Mouse (Mus musculus) heart, embryonic 13.5 days (tissue): ENCODE results near the gene Apod. TPM values are rescaled to one million over a fixed set of nuclear protein-coding genes. Genes with fewer than 3 reads are reported as not detected.

ENCODE experiments used
- ATAC-seq: fragments of 200-750 bp; cut with Nextera tagmentation; 2 replicates; pipeline ENCODE4 v1.8.0; 2017; ENCODE audit warnings: moderate TSS enrichment; ENCODE audit not compliant: insufficient number of reproducible peaks, low FRiP score, low TSS enrichment; ENCODE audit errors: extremely low read depth
- H3K27ac ChIP-seq: fragments of 300-500 bp; sonication (generic); replicated peaks from 2 replicates; pipeline ENCODE4 v1.5.1; 2015; ENCODE audit warnings: moderate library complexity, mild to moderate bottlenecking, inconsistent platforms
- H3K27me3 ChIP-seq: fragments of 300-500 bp; sonication (generic); replicated peaks from 2 replicates; pipeline ENCODE4 v1.6.1; 2015; ENCODE audit warnings: mild to moderate bottlenecking, inconsistent platforms
- H3K36me3 ChIP-seq: fragments of 300-500 bp; sonication (generic); 2 replicates; pipeline ENCODE4 v1.6.1; 2015; ENCODE audit warnings: mild to moderate bottlenecking, inconsistent platforms
- H3K4me1 ChIP-seq: fragments of 300-500 bp; sonication (generic); 2 replicates; pipeline ENCODE4 v1.6.1; 2015; ENCODE audit warnings: inconsistent platforms
- H3K4me2 ChIP-seq: fragments of 300-500 bp; sonication (generic); 2 replicates; pipeline ENCODE4 v1.6.1; 2015; ENCODE audit warnings: inconsistent platforms, mild to moderate bottlenecking, moderate library complexity
- H3K4me3 ChIP-seq: fragments of 300-500 bp; sonication (generic); 2 replicates; pipeline ENCODE4 v1.5.1; 2015; ENCODE audit warnings: moderate library complexity, mild to moderate bottlenecking, inconsistent platforms
- H3K9ac ChIP-seq: fragments of 300-500 bp; sonication (generic); 2 replicates; pipeline ENCODE4 v1.6.1; 2015; ENCODE audit warnings: inconsistent platforms, mild to moderate bottlenecking, moderate library complexity
- H3K9me3 ChIP-seq: fragments of 300-500 bp; sonication (generic); 2 replicates; pipeline ENCODE4 v1.6.1; 2016; ENCODE audit warnings: inconsistent platforms
- WGBS: fragments of 180-500 bp; shearing (Covaris S2); methylation state at CpG from one replicate; pipeline ENCODE4 v1.1.7; 2015; ENCODE audit warnings: mixed read lengths; 5-methylcytosine and 5-hydroxymethylcytosine counted together
- polyA plus RNA-seq: library from polyadenylated mRNA; unstranded; fragments of >200 nt; fragmentation: Nextera tagmentation; extraction: Ambion mirVana; gene quantifications from 2 replicates; pipeline ENCODE4 v1.2.1, GENCODE M21; 2015

Gene Apod
- polyA plus RNA-seq, 1 experiment from 2014 or later: 0.23 TPM

DNA sequence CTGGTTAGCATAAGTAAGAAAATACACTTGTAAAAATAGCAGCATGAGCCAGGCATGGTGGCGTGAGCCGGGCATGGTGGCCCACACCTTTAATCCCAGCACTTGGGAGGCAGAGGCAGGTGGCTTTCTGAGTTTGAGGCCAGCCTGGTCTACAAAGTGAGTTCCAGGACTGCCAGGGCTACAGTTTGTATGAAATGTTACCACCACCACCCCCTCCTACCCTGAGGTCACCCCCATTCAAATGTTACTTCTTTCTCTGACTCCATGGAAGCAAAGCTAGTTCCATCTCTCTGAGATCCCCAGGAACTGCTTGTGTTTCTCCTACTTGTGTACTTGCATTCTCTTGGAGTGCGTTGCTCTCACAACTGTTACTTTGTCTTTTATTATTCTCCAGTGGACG, 34.4 kb downstream of the Apod start:
- ATAC-seq: no peak
- Histone ChIP-seq H3K4me2 (no peak overlapping the region), H3K27ac (no peak overlapping the region), H3K27me3 (no peaks in the 10 kb centered on the region), H3K36me3 (no peaks in the 10 kb centered on the region), H3K4me1 (peaks cover 32% of the 10 kb centered on the region), H3K9ac (no peak overlapping the region), H3K4me3 (no peak overlapping the region), H3K9me3 (no peaks in the 10 kb centered on the region)
- WGBS: 91% methylated on average over 4 of the region's 4 CpGs

DNA sequence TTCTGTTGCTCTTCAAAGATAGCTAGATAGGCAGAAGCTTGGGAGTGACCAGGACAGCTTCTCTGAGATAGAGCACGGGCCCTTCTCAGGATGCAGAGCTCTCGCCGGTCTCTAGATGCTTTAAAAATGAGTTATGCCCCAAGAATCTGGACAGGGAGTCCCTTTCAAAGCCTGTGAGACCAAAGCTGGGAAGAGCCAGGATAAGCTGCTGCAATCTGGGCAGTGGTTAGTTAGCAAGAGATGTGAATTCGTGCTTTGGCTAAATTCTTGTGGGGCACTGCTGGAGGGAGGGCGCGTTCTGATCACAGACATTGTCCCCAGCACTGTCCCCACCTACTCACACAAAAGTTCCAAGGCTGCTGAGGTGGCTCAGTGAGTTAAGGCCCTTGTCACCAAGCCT, 36.0 kb downstream of the Apod start:
- H3K27ac ChIP-seq: no peak overlapping the region
- H3K4me2 ChIP-seq: no peak overlapping the region
- peaks cover 31% of the 10 kb centered on the region for H3K4me1 ChIP-seq
- 65% methylated on average over 6 of the region's 6 CpGs for WGBS
- no peaks in the 10 kb centered on the region for H3K36me3 ChIP-seq
- no peaks in the 10 kb centered on the region for H3K9me3 ChIP-seq
- no peak for ATAC-seq
- H3K9ac ChIP-seq: no peak overlapping the region
- no peaks in the 10 kb centered on the region for H3K27me3 ChIP-seq
- no peak overlapping the region for H3K4me3 ChIP-seq

DNA sequence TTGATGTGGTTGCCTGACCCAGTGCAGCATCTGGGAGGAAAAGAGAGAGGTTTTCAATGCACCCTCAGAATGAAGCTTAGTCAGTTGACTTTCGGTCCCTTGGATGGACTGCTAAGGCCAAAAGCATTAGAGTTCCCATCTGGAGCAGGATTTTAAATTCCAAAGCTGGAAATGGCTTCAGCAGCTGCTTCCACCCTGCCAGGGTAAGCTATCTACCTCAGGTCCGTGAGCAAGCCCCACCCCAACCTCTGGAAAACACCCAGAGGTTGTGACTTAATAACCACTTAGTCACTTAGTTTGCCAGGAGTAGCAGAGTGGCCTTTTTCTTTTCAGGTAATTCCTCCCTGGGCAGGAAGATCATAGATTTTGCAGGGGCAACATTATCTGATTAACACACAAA, 36.5 kb downstream of the Apod start:
- WGBS: 55% methylated on average over 2 of the region's 2 CpGs
- no peak overlapping the region for H3K9ac ChIP-seq
- peaks cover 36% of the 10 kb centered on the region for H3K4me1 ChIP-seq
- ATAC-seq: no peak
- no peaks in the 10 kb centered on the region for H3K9me3 ChIP-seq
- H3K27me3 ChIP-seq: no peaks in the 10 kb centered on the region
- H3K4me3 ChIP-seq: no peak overlapping the region
- H3K27ac ChIP-seq: no peak overlapping the region
- no peaks in the 10 kb centered on the region for H3K36me3 ChIP-seq
- no peak overlapping the region for H3K4me2 ChIP-seq

DNA sequence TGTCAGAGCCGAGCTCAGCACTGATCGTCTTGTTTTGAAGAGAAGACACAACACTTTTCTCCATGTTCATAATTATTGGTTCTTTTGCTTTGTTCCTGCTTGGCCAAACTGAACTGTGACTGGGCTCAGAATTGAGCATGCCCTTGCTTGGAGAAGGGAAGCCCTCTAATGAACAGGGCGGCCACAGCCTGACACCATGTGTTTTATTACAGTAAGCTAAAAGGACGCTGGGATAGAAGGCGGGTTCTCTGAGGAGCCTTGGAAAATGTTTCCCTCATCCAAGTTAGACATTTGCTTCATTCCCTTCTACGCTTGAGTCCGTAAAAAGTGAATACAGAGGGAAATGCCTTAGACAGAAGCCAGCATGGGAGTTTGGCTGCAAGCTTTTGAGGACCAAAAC, 37.6 kb downstream of the Apod start:
- H3K4me1 ChIP-seq: peaks cover 46% of the 10 kb centered on the region
- no peaks in the 10 kb centered on the region for H3K27me3 ChIP-seq
- no peaks in the 10 kb centered on the region for H3K9me3 ChIP-seq
- 69% methylated on average over 7 of the region's 7 CpGs for WGBS
- H3K4me3 ChIP-seq: no peak overlapping the region
- H3K9ac ChIP-seq: no peak overlapping the region
- no peak for ATAC-seq
- no peak overlapping the region for H3K4me2 ChIP-seq
- H3K27ac ChIP-seq: peak overlapping the region; percentile 94
- no peaks in the 10 kb centered on the region for H3K36me3 ChIP-seq

DNA sequence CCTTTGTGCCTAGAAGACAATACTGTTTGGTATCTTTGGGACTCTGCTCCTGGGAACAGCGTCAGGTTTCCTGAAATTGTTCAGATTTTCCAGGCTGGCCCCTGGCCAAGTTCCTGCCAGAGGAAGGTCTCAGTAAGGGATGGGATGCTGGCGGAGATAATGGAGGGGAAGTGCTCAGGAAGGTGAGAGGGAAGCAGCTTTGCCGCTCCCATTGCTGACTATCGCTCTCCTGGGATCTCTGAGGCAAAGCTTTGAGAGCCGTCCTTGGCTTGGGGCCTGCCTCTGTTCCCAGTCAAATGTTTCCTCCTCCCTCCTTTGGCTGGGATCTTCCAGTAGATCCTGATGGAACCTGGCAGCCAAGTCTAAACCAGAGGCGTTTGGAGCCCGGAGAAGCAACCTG, 38.1 kb downstream of the Apod start:
- no peak overlapping the region for H3K4me2 ChIP-seq

DNA sequence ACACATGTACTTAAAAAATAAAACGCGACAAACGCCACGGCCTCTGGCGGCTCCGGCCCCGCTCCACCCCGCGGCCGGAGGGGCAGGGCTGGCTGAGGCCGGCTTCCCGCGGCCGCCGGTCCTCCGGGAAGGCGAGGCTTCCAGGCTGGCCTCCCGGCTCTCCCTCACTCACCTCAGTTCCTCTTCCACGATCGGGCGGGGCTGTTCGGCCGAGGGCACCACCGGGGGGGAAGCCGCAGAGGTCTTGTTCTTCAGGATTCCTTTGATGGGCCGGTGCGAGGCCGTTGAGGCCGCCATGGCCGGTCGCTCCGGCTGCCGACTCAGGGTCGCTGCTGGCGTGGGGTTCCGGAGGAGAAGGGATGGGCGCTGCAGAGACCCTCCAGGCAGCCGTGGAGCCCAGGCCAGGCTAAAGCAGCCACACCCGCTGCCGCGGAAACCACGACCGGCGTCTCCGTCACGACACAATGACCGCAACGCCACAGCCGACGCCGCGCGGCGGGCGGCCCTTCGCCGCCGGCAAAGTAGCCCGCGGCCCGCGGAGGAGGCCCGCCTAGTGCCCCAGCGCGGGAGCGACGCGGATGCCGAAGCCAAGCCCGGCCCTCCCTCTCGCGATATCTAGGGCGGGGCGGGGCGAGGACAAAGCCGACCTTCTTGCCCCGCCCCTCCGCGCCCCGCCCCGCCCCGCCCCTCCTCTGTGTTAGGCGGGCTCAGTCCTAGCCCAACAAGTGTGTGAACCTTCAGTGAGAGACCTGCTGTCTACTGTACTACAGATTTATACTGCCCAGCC, 39.7 kb downstream of the Apod start, which contains the start of gene Ppp1r2:
Gene Ppp1r2, minus strand, starts transcription at position 604 of the 787 bp plus-strand sequence.
- Histone ChIP-seq H3K36me3 (peaks cover 9% of the 10 kb centered on the region), H3K4me3 (peak within 1 kb of the TSS; percentile 98), H3K27me3 (no peaks in the 10 kb centered on the region), H3K4me1 (peaks cover 57% of the 10 kb centered on the region), H3K27ac (peak within 1 kb of the TSS; percentile 94), H3K9ac (peak within 1 kb of the TSS; percentile 98), H3K9me3 (no peaks in the 10 kb centered on the region), H3K4me2 (peak within 1 kb of the TSS; percentile 78)
- ATAC-seq: peak; percentile 93
- under 1% methylated on average over 81 of the region's 83 CpGs for whole genome bisulfite sequencing

More for the DNA sequence above, 38.1 kb downstream of the Apod start:
- Histone ChIP-seq H3K4me1 (peaks cover 49% of the 10 kb centered on the region), H3K36me3 (peaks cover 2% of the 10 kb centered on the region; the same call in 1 of the 2 replicates), H3K4me3 (no peak overlapping the region), H3K27ac (peak overlapping the region; percentile 94), H3K27me3 (no peaks in the 10 kb centered on the region), H3K9me3 (no peaks in the 10 kb centered on the region), H3K9ac (0 out of 2 replicates have a peak overlapping the region, but pooled peaks have one; percentile 25)
- 41% methylated on average over 7 of the region's 7 CpGs for WGBS
- ATAC-seq: 0 out of 2 replicates have a peak, but pooled peaks have one; percentile 8

DNA sequence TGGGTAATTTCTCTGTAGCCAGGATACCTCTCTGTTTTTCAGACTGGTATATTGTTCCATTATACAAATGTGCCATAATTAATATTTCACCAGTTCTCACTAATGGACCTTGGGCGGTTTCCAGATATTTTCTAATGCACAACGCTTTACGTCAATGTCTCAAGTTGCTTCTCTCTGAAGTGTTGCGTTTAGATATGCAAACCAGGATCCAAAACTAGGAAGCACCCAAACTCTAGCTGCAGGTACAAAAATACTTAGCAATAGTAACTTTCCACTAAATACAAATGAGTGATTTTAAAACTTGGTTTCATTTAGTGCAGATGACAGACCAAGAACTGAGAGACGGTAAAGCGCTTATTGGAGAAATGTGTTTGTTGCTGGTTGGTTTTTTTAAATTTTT, 40.5 kb downstream of the Apod start:
- 3% methylated on average over 6 of the region's 6 CpGs for WGBS
- Histone ChIP-seq H3K36me3 (peaks cover 9% of the 10 kb centered on the region), H3K27me3 (no peaks in the 10 kb centered on the region), H3K9ac (peak overlapping the region; percentile 98), H3K4me3 (peak overlapping the region; percentile 98), H3K4me1 (peaks cover 60% of the 10 kb centered on the region), H3K4me2 (peak overlapping the region; percentile 78), H3K27ac (peak overlapping the region; percentile 94), H3K9me3 (no peaks in the 10 kb centered on the region)
- no peak for ATAC-seq

DNA sequence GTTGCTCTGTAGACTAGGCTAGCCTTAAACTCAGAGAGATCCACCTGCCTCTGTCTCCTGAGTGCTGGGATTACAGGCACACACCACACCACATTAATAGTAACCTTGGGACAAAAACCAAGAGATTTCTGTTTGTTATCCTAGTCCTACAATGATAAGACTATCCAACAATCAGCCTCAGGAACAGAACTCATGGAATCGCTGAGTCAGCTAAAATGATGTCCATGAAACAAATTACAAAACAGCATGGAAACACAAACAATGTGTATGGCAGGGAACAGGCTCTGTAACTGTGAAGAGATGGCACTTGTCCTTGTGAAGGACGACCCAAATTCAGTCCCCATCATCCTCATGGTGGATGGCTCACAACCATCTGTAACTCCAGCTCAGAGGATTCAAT, 47.9 kb downstream of the Apod start:
- Histone ChIP-seq H3K27me3 (no peaks in the 10 kb centered on the region), H3K27ac (no peak overlapping the region), H3K36me3 (peaks cover 44% of the 10 kb centered on the region), H3K4me1 (peaks cover 21% of the 10 kb centered on the region), H3K9ac (no peak overlapping the region), H3K9me3 (no peaks in the 10 kb centered on the region), H3K4me2 (no peak overlapping the region), H3K4me3 (no peak overlapping the region)
- WGBS: 81% methylated on average over 2 of the region's 2 CpGs
- no peak for ATAC-seq

DNA sequence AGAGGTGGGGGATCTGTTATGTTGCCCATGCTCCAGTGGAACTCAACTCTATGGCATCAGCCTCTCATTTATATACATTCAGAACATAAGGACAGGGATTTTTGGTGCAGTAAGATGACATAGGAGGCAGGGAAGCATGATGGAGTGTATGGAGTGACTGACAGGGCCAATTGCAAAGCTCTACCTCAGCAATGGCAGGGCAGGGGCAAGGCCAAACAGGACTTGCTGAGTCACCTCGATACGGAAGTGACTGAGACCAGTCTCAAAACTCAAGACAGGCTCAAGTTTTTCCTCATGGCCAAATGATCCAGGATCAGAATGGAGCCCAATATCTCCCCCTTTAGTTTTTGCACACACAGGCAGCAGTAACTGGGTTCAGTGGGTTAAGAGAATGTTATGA, 58.5 kb downstream of the Apod start:
- H3K36me3 ChIP-seq: peaks cover 74% of the 10 kb centered on the region

DNA sequence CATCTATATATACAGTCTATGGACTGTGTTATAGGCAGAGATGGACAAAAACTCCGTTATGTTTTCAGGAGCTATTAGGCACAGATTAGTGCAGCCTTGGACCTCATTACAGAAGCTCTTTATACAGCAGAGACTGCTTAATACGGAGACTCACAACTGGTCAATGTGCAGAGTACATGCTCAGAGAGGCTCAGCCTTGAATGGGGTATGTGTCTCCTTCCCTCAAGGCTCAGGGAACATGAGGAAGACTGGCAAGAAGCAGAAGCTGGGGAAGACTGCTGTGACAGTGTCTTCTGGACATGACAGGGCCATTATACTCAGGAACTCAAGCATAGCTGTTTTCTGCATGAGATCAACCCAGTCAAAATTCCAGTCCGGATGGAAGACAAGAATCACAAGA, 58.9 kb downstream of the Apod start:
- Histone ChIP-seq H3K36me3 (peaks cover 72% of the 10 kb centered on the region), H3K4me1 (no peaks in the 10 kb centered on the region), H3K27ac (no peak overlapping the region), H3K4me3 (no peak overlapping the region), H3K27me3 (no peaks in the 10 kb centered on the region), H3K4me2 (no peak overlapping the region), H3K9ac (no peak overlapping the region), H3K9me3 (no peaks in the 10 kb centered on the region)
- no peak for ATAC-seq
- WGBS: 83% methylated on average over 3 of the region's 3 CpGs

More for the DNA sequence above, 58.5 kb downstream of the Apod start:
- no peak overlapping the region for H3K4me3 ChIP-seq
- H3K4me2 ChIP-seq: no peak overlapping the region
- 94% methylated on average over 2 of the region's 2 CpGs for WGBS
- H3K9me3 ChIP-seq: no peaks in the 10 kb centered on the region
- H3K27ac ChIP-seq: no peak overlapping the region
- ATAC-seq: no peak
- H3K4me1 ChIP-seq: no peaks in the 10 kb centered on the region
- no peak overlapping the region for H3K9ac ChIP-seq
- H3K27me3 ChIP-seq: no peaks in the 10 kb centered on the region

DNA sequence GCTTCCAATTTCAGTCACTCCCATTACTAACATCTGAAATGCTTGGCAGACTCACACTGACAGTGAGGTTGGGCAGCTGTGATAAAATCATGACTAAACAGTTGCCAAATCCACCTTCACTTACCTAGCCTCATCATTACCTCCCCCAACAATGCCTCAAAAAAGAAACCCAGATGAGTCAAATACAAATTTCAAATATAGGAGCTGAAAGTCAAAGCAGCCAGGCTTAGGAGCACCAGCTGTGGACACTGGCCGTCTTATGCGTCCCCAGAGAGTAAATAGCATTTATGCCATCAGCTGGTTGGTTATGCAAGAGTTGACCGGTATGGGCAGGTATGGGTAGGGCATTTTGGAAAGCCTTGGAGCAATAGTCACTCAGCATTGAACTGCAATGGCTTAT, 65.2 kb downstream of the Apod start:
- 89% methylated on average over 3 of the region's 3 CpGs for WGBS

DNA sequence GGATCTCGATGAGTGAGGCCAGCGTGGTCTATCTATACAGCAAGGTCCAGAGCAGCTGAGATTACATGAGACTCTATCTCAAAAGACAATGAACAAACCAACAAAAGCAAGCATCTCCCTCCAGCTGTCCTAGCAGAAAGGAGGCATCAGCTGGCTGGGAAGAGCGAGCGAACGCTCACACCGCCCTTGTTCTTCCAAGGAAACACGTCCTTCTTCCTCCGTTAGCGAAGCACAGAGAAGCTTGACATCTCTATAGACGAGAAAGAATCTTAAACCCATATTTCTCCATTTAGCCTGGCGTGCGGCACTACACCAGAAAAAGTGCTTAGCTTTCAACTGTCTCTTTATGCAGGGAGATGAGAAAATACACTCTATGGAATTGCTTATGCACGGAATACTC, 65.9 kb downstream of the Apod start:
- ATAC-seq: no peak
- no peak overlapping the region for H3K9ac ChIP-seq
- H3K27me3 ChIP-seq: no peaks in the 10 kb centered on the region
- H3K9me3 ChIP-seq: no peaks in the 10 kb centered on the region
- no peak overlapping the region for H3K27ac ChIP-seq
- H3K4me2 ChIP-seq: no peak overlapping the region
- H3K36me3 ChIP-seq: peaks cover 16% of the 10 kb centered on the region
- no peak overlapping the region for H3K4me3 ChIP-seq
- WGBS: 86% methylated on average over 13 of the region's 13 CpGs
- H3K4me1 ChIP-seq: no peaks in the 10 kb centered on the region

More for the DNA sequence above, 65.2 kb downstream of the Apod start:
- no peak for ATAC-seq
- Histone ChIP-seq H3K4me3 (no peak overlapping the region), H3K9ac (no peak overlapping the region), H3K4me2 (no peak overlapping the region), H3K36me3 (peaks cover 16% of the 10 kb centered on the region), H3K27me3 (no peaks in the 10 kb centered on the region), H3K27ac (no peak overlapping the region), H3K4me1 (no peaks in the 10 kb centered on the region), H3K9me3 (no peaks in the 10 kb centered on the region)
